Mouse (Mus musculus) CH12.LX (cell line): ENCODE results near the gene Rpl18.

Experiments
- CHD1 ChIP-seq: IDR thresholded peaks from 2 replicates; pipeline ENCODE4 v1.6.1; 2012; ENCODE audit warnings: low read depth, low read length, improper control_type of control experiment, inconsistent platforms
- CTCF ChIP-seq, 2 experiments: IDR thresholded peaks in 1 of 2; conservative IDR thresholded peaks in 1 of 2; 2 replicates each; pipeline ENCODE4 v1.5.1; 2011 to 2012; ENCODE audit warnings: low read depth in 2 of 2, low read length in 2 of 2, improper control_type of control experiment in 1 of 2, inconsistent platforms in 1 of 2, mild to moderate bottlenecking in 1 of 2, moderate library complexity in 1 of 2
- ELF1 ChIP-seq: IDR thresholded peaks from 2 replicates; pipeline ENCODE4 v1.6.1; 2014; ENCODE audit warnings: low read depth, mild to moderate bottlenecking, inconsistent platforms, low read length, improper control_type of control experiment

- TF ChIP-seq CTCF (conservative IDR thresholded peaks at IDR 0.05 in 1 of 2, IDR thresholded peaks at IDR 0.05 in 1 of 2; ENCODE audit: low read depth in 2 of 2, low read length in 2 of 2) (no peak), ELF1 (no peak), CHD1 (no peak)
These were observed 5.9 kb downstream of the Rpl18 start for GRCm38 (mm10) chr7:45721234-45721571.
